Mouse (Mus musculus) CD4-positive naive resting alpha-beta T cell, adult 57 days (primary cell): ENCODE results near the gene Gm4846. TPM values are rescaled to one million over a fixed set of nuclear protein-coding genes. Genes with fewer than 3 reads are reported as not detected.

Experiments
- total RNA-seq: library from RNA; stranded (reverse); gene quantifications from one replicate; pipeline ENCODE4 v1.2.4, GENCODE M21; 2023

The Gm4846 gene
- not detected for total RNA-seq

GRCm38 (mm10) chr1:166497488-166497887, at the start of gene Gm4846:
Gene Gm4846, minus strand, starts transcription at chr1:166497588.

Other genes starting within 250 kb of the Gm4846 start
- 1.0 TPM for gene Ildr2, start 243.4 kb downstream of the Gm4846 start, total RNA-seq
- gene Tada1, start 118.5 kb downstream of the Gm4846 start, total RNA-seq = 28.6 TPM
- gene Pogk, start 87.7 kb downstream of the Gm4846 start, total RNA-seq = 13.5 TPM
- not detected for gene Gm4847, start 150.1 kb upstream of the Gm4846 start, total RNA-seq
- gene Fmo9, start 184.3 kb upstream of the Gm4846 start, total RNA-seq = not detected